Comparison of ENCODE assay signal across 9 mouse cellular contexts in the genomic region with DNA sequence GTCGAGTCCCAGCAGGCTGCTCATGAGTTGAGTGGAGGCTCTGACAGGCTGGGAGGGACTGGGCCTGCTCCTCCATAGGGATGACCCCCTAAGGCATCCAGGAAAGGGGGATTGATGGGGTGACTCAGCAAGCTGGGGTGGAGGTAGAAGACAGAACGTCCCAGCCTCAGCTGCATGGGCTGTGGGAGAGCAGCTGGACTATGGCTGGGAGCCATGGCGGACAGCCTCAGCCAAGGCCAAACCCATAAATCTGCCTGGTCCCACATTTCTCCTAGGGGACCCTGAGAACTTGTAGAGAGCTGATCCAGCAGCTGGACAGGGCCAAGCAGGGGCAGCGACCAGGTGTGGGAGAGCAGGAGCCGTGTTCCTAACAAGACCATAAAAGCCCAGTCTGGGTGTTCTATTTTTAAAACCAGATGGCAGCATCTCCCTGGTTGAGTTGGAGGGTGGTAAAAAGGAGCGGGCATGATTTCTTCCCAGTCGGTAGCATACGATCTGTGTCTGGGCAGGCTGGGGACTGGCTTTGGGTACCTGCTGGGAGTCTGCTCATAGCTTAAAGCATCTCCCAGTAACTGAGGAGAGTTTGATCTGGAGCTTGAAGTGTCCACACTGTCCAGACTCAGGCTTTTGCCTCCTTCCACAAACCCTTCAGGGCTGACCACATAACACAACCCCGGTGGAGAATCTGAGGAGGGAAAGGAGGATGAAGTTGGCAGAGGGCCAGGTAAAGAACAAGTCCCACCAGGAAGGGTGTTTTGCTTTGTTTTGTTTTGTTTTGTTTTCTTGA. TPM values are rescaled to one million over a fixed set of nuclear protein-coding genes. Genes with fewer than 3 reads are reported as not detected.
DNase-seq lines count a peak whose midpoint lies in the region; ATAC-seq and TF ChIP-seq lines count a peak whose summit lies in the region.
"Had no signal": no experiment of that assay in that cellular context is flagged by ENCODE, and none has a peak within 500 bp of the region (broad histone marks: within the 10 kb centered on the region; RNA-seq: fewer than 3 reads in every experiment).

No protein-coding gene starts in this region.

- H3K9ac ChIP-seq in heart, embryonic 11.5 days (ENCODE audit: low read depth, low read length) = no peak overlapping the region
- H3K9ac ChIP-seq in intestine, postnatal 0 days (ENCODE audit: low read depth, low read length) = no peak overlapping the region

- H3K4me1 ChIP-seq in heart, embryonic 11.5 days (ENCODE audit: control insufficient read depth, insufficient read depth, low read length) = no peaks in the 10 kb centered on the region
- 0 out of 2 replicates have a peak, but pooled peaks cover 2% of the 10 kb centered on the region for H3K4me1 ChIP-seq in intestine, postnatal 0 days (replicated peaks; ENCODE audit: control insufficient read depth, insufficient read depth, low read length)

- H3K9me3 ChIP-seq in heart, embryonic 11.5 days (replicated peaks; ENCODE audit: control insufficient read depth, low read length) = no peaks in the 10 kb centered on the region
- H3K9me3 ChIP-seq in intestine, postnatal 0 days (ENCODE audit: control insufficient read depth) = no peaks in the 10 kb centered on the region

- DNase-seq in heart, adult 9 months (ENCODE audit: low spot score in 2 of 2) = peak; percentile 60 to 64
- DNase-seq in adrenal gland, postnatal 14 days = peak; percentile 74
- DNase-seq in spleen, postnatal 36 days (ENCODE audit: low spot score in 2 of 2) = no peak
- DNase-seq: embryo, embryonic 11 days had no signal

- 65% methylated on average over 9 of the region's 9 CpGs for WGBS in heart, embryonic 11.5 days (ENCODE audit: insufficient replicate concordance)
- 61% methylated on average over 9 of the region's 9 CpGs for WGBS in intestine, postnatal 0 days

- H3K27ac ChIP-seq in heart, embryonic 11.5 days (ENCODE audit: low read depth, low read length) = no peak overlapping the region
- no peak overlapping the region for H3K27ac ChIP-seq in intestine, postnatal 0 days (ENCODE audit: low read depth, low read length)

- no peak overlapping the region for H3K4me2 ChIP-seq in heart, embryonic 11.5 days
- H3K4me2 ChIP-seq in intestine, postnatal 0 days (replicated peaks; ENCODE audit: low read depth) = no peak overlapping the region
- H3K4me2 ChIP-seq in myocyte (ENCODE audit: low read depth) = no peak overlapping the region

- H3K79me2 ChIP-seq in myocyte (ENCODE audit: control insufficient read depth, insufficient read depth) = no peaks in the 10 kb centered on the region

- no peaks in the 10 kb centered on the region for H3K27me3 ChIP-seq in heart, embryonic 11.5 days (ENCODE audit: control insufficient read depth, insufficient read depth, low read length)
- no peaks in the 10 kb centered on the region for H3K27me3 ChIP-seq in intestine, postnatal 0 days (replicated peaks; ENCODE audit: control insufficient read depth, insufficient read depth, low read length)
- H3K27me3 ChIP-seq in myocyte (ENCODE audit: control insufficient read depth, insufficient read depth, insufficient read length) = no peaks in the 10 kb centered on the region

- TF ChIP-seq CTCF in intestine, postnatal 0 days (IDR thresholded peaks at IDR 0.05; ENCODE audit: low read depth) = no peak

- no peak for TF ChIP-seq POLR2A in myocyte (IDR thresholded peaks at IDR 0.05; ENCODE audit: insufficient read length, low read depth)

- no peak for ATAC-seq in heart, embryonic 11.5 days (replicated peaks; ENCODE audit: insufficient number of reproducible peaks, low FRiP score, low TSS enrichment)
- ATAC-seq in intestine, postnatal 0 days = 0 out of 2 replicates have a peak, but pooled peaks have one; percentile 29
- no peak for ATAC-seq in erythroid progenitor cell, adult 5-6 weeks (replicated peaks; ENCODE audit: low FRiP score, poor library complexity, severe bottlenecking)
- no peak for ATAC-seq in monocyte, adult 5-6 weeks (replicated peaks; ENCODE audit: insufficient number of reproducible peaks, low FRiP score, low TSS enrichment, poor library complexity, severe bottlenecking)

- H3ac ChIP-seq in myocyte (ENCODE audit: control insufficient read depth, insufficient read length) = no peak overlapping the region

- H3K36me3 ChIP-seq in heart, embryonic 11.5 days (ENCODE audit: control insufficient read depth, insufficient read depth, low read length) = no peaks in the 10 kb centered on the region
- no peaks in the 10 kb centered on the region for H3K36me3 ChIP-seq in intestine, postnatal 0 days (ENCODE audit: control insufficient read depth, insufficient read depth)
- H3K36me3 ChIP-seq in myocyte (ENCODE audit: control insufficient read depth, insufficient read depth) = no peaks in the 10 kb centered on the region

- H3K4me3 ChIP-seq in heart, embryonic 11.5 days (ENCODE audit: low read depth, low read length) = no peak overlapping the region
- H3K4me3 ChIP-seq in intestine, postnatal 0 days (ENCODE audit: low read depth, low read length) = no peak overlapping the region
- H3K4me3 ChIP-seq in myocyte = no peak overlapping the region

TF ChIP-seq in myocyte, 11 proteins besides CTCF, POLR2A, EP300 and RAD21:
- TF ChIP-seq E2F4 (IDR thresholded peaks at IDR 0.05; ENCODE audit: insufficient read depth) = no peak
- TF ChIP-seq CEBPB (IDR thresholded peaks at IDR 0.05; ENCODE audit: insufficient read depth, poor library complexity, severe bottlenecking) = no peak
- TF ChIP-seq USF1 (IDR thresholded peaks at IDR 0.05; ENCODE audit: low read depth) = no peak
- TF ChIP-seq MYOG (IDR thresholded peaks at IDR 0.05; ENCODE audit: control insufficient read depth in 1 of 3, insufficient read depth in 1 of 3, insufficient read length in 2 of 3, low read depth in 2 of 3) = peak in 1 of 3 experiments; percentile 49
- TF ChIP-seq SRF (IDR thresholded peaks at IDR 0.05; ENCODE audit: control insufficient read depth, insufficient read length, low read depth) = no peak
- TF ChIP-seq REST (IDR thresholded peaks at IDR 0.05; ENCODE audit: insufficient read depth, insufficient read length) = no peak
- no peak for TF ChIP-seq TCF12 (IDR thresholded peaks at IDR 0.05; ENCODE audit: insufficient read depth, poor library complexity, severe bottlenecking)
- peak in 2 of 3 experiments; percentile 52 to 64 for TF ChIP-seq MYOD1 (IDR thresholded peaks at IDR 0.05; ENCODE audit: control insufficient read depth in 1 of 3, insufficient read length in 2 of 3, low read depth in 2 of 3)
- no peak for TF ChIP-seq TCF3 (IDR thresholded peaks at IDR 0.05; ENCODE audit: insufficient read length, low read depth)

RNA-seq across cellular contexts. Expression of a gene that starts 6.6 kb away (rescaled TPM):
- polyA plus RNA-seq in heart, embryonic 11.5 days (2014; fragmentation: Nextera tagmentation; extraction: Ambion mirVana) = 0.04 and 0.15 TPM in 2 replicates
- total RNA-seq in adrenal gland, postnatal 14 days (2021) = 1.1 and 1.2 TPM in 2 replicates
- polyA plus RNA-seq in intestine, postnatal 0 days (2015; fragmentation: Nextera tagmentation; extraction: Ambion mirVana) = 1.8 and 2.3 TPM in 2 replicates
- 0.62 TPM for polyA plus RNA-seq in myocyte (2012; fragmentation: generic; extraction: Trizol)
- not detected in 2 replicates for total RNA-seq in erythroid progenitor cell, adult 5-6 weeks (2015; ENCODE audit: low replicate concordance)
- not detected in 2 replicates for total RNA-seq in erythroid progenitor cell, adult 5-6 weeks (2017; ENCODE audit: low replicate concordance)
- 0.10 TPM in 1 of 3 replicates, not detected in the others for total RNA-seq in monocyte, adult 5-6 weeks (2017)

RNA-seq across cellular contexts. Expression of a gene that starts 14.9 kb away (rescaled TPM):
- polyA plus RNA-seq in heart, embryonic 11.5 days (2014; fragmentation: Nextera tagmentation; extraction: Ambion mirVana) = 69.1 and 70.2 TPM in 2 replicates
- total RNA-seq in adrenal gland, postnatal 14 days (2021) = 117 and 128 TPM in 2 replicates
- 150 and 161 TPM in 2 replicates for polyA plus RNA-seq in intestine, postnatal 0 days (2015; fragmentation: Nextera tagmentation; extraction: Ambion mirVana)
- 158 TPM for polyA plus RNA-seq in myocyte (2012; fragmentation: generic; extraction: Trizol)
- total RNA-seq in erythroid progenitor cell, adult 5-6 weeks (2015; ENCODE audit: low replicate concordance) = 42.3 and 55.5 TPM in 2 replicates
- total RNA-seq in erythroid progenitor cell, adult 5-6 weeks (2017; ENCODE audit: low replicate concordance) = 8.2 and 24.9 TPM in 2 replicates
- 117 to 146 TPM (median 144 TPM) in 3 replicates for total RNA-seq in monocyte, adult 5-6 weeks (2017)

RNA-seq across cellular contexts. Expression of a gene that starts 29.7 kb away (rescaled TPM):
- polyA plus RNA-seq in heart, embryonic 11.5 days (2014; fragmentation: Nextera tagmentation; extraction: Ambion mirVana) = 4.4 and 5.4 TPM in 2 replicates
- total RNA-seq in adrenal gland, postnatal 14 days (2021) = 0.56 and 0.86 TPM in 2 replicates
- polyA plus RNA-seq in intestine, postnatal 0 days (2015; fragmentation: Nextera tagmentation; extraction: Ambion mirVana) = 535 and 618 TPM in 2 replicates
- 26.2 TPM for polyA plus RNA-seq in myocyte (2012; fragmentation: generic; extraction: Trizol)
- total RNA-seq in erythroid progenitor cell, adult 5-6 weeks (2015; ENCODE audit: low replicate concordance) = not detected in 2 replicates
- total RNA-seq in erythroid progenitor cell, adult 5-6 weeks (2017; ENCODE audit: low replicate concordance) = not detected in 2 replicates
- total RNA-seq in monocyte, adult 5-6 weeks (2017) = not detected in 3 replicates

RNA-seq across cellular contexts. Expression of a gene that starts 53.8 kb away (rescaled TPM):
- 10.1 and 11.3 TPM in 2 replicates for polyA plus RNA-seq in heart, embryonic 11.5 days (2014; fragmentation: Nextera tagmentation; extraction: Ambion mirVana)
- 48.4 and 70.5 TPM in 2 replicates for total RNA-seq in adrenal gland, postnatal 14 days (2021)
- 89.6 and 97.9 TPM in 2 replicates for polyA plus RNA-seq in intestine, postnatal 0 days (2015; fragmentation: Nextera tagmentation; extraction: Ambion mirVana)
- 16.6 TPM for polyA plus RNA-seq in myocyte (2012; fragmentation: generic; extraction: Trizol)
- 2.5 and 10.8 TPM in 2 replicates for total RNA-seq in erythroid progenitor cell, adult 5-6 weeks (2015; ENCODE audit: low replicate concordance)
- total RNA-seq in erythroid progenitor cell, adult 5-6 weeks (2017; ENCODE audit: low replicate concordance) = 4.4 and 8.9 TPM in 2 replicates
- 26.4 to 32.2 TPM (median 29.8 TPM) in 3 replicates for total RNA-seq in monocyte, adult 5-6 weeks (2017)

Comparison
In these comparisons a context has a peak if more than half of its experiments do, and no peak if none do; other contexts are left out.
1. DNase-seq: peak in heart, adult 9 months (2 of 2) and adrenal gland, postnatal 14 days (single experiment); none in spleen, postnatal 36 days (0 of 2).